Mouse (Mus musculus) G1E (cell line): ENCODE data around the gene Bglap.
"Not testable (repeated sequence)": the region's sequence is repeated elsewhere in the genome, so short reads cannot be mapped to it uniquely, and the experiment has no call there.

Experiments
- CTCF ChIP-seq: IDR thresholded peaks from 2 replicates; pipeline ENCODE4 v1.5.1; 2012; ENCODE audit warnings: low read depth, low read length, inconsistent platforms, mixed read lengths
- GATA1 ChIP-seq: IDR thresholded peaks from 2 replicates; pipeline ENCODE4 v1.6.1; 2012; ENCODE audit warnings: borderline replicate concordance, low read length, inconsistent platforms, mixed read lengths
- GATA2 ChIP-seq: IDR thresholded peaks from 2 replicates; pipeline ENCODE4 v1.6.1; 2012; ENCODE audit warnings: low read depth, low read length, inconsistent platforms, borderline replicate concordance
- POLR2AphosphoS5 ChIP-seq: IDR thresholded peaks from 2 replicates; pipeline ENCODE4 v1.6.1; 2012; ENCODE audit warnings: low read depth, low read length, inconsistent platforms; ENCODE audit not compliant: insufficient replicate concordance
- TAL1 ChIP-seq: conservative IDR thresholded peaks from 2 replicates; pipeline ENCODE4 v1.6.1; 2012; ENCODE audit warnings: low read depth, low read length, inconsistent platforms, mixed read lengths

DNA sequence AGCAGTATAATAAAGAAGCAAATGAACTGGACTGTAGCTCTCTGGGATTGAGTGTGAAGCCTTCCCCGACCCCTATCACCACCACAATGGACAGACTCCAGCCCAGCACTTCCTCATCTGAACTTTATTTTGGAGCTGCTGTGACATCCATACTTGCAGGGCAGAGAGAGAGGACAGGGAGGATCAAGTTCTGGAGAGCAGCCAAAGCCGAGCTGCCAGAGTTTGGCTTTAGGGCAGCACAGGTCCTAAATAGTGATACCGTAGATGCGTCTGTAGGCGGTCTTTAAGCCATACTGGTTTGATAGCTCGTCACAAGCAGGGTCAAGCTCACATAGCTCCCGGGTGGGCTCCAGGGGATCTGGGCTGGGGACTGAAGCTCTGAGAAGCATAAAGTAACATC is 15.8 kb downstream of the Bglap start:
- TF ChIP-seq CTCF, GATA2, GATA1, POLR2AphosphoS5, TAL1: not testable (repeated sequence)
